Mouse (Mus musculus) mouse embryonic stem cell (cell line): Measurements from ENCODE around the gene Samhd1.
"Not testable (repeated sequence)": the region's sequence is repeated elsewhere in the genome, so short reads cannot be mapped to it uniquely, and the experiment has no call there.

Experiments used
- in situ Hi-C, 2 experiments: fragments of 300-500 bp; cut with MboI; formaldehyde crosslinking; loops; 1 replicate in 1 of 2; 3 replicates in 1 of 2; pipeline ENCODE4 v1.14.3; 2019 to 2020; ENCODE audit warnings: low sequenced_read_pairs in 2 of 2, low pct_unique_long_range_greater_than_20kb in 1 of 2, mixed read lengths in 1 of 2; ENCODE audit not compliant: unreplicated experiment in 1 of 2

The Samhd1 gene

DNA sequence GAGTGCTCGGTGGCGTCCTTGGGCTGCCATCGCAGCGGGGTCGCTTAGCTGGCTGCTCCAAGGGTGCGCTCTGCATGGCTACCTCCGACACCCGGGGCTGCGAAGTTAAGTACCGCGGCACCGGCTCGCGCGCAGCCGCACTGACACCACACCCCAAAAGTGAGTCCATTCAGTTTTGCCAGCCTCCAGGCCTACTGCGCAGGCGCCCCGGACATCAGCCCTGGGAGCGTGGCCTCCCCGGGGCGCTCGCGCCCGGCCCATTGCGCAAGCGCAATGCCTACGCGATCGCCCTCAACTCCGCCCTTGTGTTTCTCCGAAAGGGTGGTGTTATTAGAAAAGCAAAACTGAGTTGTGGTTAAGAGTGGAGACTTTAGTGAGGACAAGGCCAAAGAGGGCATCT is at the start of gene Samhd1:
Gene Samhd1 (minus strand): TSS at position 252 of the 400 bp plus-strand sequence.
- in situ Hi-C loops = no loop called here

DNA sequence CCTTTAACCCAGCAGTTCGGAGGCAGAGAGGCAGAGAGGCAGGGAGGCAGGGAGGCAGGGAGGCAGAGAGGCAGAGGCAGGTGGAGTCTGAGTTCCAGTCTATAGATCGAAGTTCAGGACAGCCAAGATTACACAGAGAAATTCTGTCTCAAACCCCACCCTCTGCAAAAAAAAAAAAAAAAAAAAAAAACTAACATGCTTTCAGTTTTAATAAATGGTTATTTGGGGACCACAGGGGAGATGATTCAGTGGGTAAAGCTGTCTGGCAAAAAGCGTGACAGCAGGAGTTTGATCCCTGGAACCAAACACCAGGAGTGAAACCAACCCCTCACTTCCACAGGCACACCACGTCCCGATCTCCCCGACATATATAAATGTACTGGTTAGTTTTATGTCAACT is 43.1 kb upstream of the Samhd1 start:
- in situ Hi-C loops = no loop called here

DNA sequence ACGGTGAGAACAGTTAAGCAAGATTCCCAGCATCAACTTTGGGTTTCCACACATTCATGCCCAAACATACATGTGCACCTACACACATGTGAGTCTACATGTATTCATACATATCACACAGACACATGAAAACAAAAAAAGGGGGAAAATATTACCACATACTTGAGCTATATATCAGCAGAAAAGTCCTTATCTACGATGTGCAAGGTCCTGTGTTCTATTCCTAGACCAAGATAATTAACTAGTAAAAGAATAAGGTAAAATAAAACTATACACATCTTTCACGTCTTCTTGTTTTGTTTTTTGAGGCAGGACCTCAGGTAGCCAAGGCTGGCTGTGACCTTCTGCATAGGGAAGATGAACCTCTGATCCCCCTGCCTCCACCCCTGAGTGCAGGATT is 41.2 kb upstream of the Samhd1 start:
- in situ Hi-C loops = no loop called here

DNA sequence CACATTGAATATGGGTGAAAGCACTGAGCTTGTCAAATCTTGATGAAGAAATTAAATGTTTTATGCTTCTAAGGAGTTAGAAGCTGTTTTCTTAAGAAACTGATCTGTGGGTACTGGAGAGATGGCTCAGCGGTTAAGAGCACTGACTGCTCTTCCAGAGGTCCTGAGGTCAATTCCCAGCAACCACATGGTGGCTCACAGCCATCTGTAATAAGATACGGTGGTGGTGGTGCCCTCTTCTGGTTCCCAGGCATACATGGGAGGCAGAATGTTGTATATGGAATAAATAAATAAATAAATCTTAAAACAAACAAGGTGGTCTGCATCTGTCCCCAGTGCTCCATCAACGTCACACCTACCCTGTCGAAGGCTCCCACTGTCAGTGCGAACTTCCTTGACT is 39.4 kb upstream of the Samhd1 start:
- in situ Hi-C loops = no loop called here

DNA sequence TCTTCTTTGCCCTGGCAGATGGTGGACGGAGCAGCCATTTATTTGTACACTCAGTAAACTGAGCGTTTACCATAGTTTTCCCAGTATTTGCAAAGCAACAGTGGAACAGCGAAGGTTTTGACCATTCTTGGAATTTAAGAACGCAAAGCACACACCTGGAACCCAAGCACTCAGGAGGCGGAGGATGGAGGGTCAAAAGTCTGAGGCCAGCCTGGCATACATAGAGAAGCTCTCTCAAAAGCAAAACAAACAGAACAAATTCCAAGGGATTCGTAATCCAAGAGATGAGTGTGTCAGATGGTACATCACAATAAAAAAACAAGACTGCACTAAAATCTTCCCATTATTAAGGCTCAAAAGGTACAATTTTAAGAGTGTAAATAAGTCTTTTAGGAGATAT is 38.5 kb upstream of the Samhd1 start:
- in situ Hi-C loops = no loop called here

DNA sequence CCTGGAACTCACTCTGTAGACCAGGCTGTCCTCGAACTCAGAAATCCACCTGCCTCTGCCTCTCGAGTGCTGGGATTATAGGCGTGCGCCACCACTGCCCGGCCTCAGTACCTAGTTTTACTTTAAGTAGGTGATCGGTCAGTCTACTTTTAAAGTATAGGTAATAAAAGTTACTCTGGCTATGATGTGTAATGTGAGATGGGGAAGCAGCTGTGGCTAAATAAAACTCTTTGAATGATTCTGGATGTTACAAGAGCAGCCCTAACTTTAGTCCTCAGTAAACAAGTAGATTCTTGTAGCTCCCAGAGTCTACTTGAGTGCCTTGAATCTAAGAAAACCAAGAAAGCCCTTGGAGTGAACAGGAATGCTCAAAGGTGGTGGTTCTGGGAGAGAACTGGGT is 37.9 kb upstream of the Samhd1 start:
- in situ Hi-C loops = no loop called here

DNA sequence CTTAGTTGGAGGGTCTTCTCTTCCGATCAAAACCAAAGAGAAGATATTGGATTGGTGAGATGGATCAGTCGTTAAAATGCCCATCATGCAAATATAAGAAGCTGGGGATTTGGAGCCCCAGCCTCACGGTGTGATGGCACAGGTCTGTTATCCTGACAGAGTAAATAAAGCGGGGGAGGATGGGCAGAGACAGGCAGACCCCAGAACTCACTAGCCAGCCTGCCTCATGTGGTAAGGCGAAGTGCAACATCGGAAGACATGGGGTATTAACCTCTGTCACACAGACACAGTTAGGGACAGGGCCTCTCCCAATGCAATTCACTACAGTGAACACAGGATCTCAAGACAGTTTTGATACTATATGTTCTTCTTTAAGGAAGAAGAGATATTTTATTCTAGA is 35.6 kb upstream of the Samhd1 start:
- in situ Hi-C loops = no loop called here

DNA sequence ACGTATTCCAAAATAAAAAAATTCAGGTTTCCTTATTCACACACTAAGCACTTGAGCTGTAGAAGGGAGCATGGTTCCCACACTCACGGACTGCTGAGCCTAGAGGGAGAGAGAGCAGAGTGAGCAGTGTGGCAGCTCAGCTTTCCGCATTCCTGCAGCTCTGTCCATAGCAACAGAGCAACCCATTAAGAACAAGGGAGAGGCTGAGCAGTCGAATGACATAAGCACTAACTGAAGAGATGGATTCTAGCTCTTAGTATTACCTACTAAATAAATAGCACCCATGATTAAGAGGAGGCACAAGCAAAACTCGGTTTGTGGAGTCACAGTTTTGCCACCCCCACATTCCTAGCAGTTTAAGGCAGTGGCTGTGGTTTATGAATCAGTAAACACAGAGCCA is 35.1 kb upstream of the Samhd1 start:
- in situ Hi-C loops = no loop called here

DNA sequence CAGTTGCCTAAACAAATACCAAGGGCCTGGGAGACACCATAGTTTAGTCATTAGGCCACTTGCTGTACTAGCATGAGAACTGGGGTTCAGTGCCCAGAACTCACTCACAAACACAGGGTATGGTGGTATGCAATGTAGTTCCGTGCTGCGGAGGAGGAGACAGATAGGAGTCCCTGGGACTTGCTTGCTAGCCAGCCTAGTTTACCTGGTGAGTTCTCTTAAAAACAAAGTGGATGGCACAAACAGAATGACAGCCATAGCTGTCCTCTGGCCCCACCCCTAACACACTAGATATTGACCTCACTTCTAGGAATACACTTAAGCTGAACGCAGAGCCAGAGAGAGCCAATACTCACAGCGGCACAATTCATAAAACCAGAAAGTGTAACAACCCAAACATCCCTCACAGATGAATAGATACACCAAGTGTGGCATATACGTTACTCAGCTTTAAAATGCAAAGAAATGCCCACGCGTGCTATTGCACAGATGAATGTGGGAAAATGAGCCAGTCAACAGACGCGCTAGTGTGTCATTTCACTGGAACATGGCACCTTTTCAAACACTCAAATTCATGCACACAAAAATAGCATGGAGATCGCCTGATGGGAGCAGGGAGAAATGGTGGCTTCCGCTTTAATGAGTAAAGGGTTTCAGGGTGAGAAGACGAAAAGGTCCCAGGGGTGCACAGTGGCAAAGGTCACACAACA is 31.5 kb upstream of the Samhd1 start:
- in situ Hi-C loops = no loop called here

DNA sequence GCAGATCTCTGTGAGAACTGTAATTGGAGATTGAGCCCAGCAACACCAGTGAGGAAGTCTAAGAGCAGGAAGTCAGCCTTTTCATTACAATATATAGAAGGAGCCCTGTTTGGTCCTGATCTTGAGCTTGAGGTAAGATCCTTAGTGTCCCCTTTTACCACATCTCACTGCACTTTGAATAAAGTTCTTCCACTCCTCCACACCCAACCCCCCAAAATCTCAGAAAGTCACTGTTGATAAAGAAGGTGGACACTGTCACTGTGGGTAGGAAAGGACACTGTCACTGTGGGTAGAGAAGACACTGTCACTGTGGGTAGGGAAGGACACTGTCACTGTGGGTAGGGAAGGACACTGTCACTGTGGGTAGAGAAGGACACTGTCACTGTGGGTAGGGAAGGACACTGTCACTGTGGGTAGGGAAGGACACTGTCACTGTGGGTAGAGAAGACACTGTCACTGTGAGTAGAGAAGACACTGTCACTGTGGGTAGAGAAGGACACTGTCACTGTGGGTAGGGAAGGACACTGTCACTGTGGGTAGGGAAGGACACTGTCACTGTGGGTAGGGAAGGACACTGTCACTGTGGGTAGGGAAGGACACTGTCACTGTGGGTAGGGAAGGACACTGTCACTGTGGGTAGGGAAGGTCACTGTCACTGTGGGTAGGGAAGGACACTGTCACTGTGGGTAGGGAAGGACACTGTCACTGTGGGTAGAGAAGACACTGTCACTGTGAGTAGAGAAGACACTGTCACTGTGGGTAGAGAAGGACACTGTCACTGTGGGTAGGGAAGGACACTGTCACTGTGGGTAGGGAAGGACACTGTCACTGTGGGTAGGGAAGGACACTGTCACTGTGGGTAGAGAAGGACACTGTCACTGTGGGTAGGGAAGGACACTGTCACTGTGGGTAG is 30.5 kb upstream of the Samhd1 start:
- in situ Hi-C loops = not testable (repeated sequence)

DNA sequence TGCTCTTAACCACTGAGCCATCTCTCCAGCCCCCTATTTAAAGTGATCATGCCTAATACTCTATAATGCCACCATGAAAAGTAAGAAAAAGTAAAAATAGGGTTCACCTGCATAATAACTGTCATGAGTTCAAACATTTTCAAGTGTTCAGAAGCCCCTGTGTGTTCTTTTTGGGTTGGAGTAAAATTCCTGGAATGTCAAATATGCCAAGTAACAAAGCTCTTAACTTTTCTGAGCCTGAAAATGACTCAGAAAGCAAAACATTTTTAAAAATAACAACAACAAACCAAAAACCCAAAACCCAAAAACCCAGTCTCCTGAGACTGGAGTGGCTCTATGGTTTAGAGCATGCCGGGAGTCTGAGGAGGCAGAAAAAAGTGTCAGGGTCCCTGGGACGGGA is 29.0 kb upstream of the Samhd1 start:
- in situ Hi-C loops = no loop called here

DNA sequence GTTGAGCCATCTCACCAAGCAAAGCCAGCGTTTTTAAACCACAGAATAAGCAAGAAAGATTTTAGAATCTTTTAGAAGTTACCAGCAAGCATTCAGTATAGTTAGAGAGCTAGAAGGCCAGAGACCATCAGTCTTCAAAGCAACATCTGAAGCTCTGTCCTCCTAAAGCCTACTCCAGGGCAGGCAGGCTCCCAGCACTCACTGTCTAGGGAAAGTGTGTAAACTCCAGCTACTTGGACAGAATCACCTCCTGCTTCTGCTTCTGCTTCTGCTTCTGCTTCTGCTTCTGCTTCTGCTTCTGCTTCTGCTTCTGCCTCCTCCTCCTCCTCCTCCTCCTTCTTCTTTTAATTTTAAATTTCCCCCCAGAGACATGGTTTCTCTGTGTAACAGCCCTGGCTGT is 21.0 kb upstream of the Samhd1 start:
- in situ Hi-C loops = no loop called here

DNA sequence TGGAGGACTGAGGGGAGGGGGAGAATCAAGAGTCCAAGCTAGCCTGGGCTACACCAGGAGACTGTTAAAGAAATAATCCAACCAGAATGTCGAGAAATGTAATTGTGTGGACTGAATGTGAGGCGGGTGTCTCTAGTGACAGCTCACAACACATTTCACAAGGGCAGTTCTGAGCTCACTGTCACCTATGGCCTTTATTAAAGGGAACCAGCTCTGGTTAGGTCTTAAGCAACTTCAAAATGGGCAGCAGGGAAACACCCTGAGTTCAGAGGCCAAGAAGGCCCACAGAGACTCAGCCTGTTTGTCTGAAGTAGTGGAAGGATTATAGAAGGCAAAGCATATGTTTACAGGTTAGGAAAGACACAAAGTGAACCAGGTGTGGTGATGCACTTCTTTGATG is 18.2 kb upstream of the Samhd1 start:
- in situ Hi-C loops = no loop called here

DNA sequence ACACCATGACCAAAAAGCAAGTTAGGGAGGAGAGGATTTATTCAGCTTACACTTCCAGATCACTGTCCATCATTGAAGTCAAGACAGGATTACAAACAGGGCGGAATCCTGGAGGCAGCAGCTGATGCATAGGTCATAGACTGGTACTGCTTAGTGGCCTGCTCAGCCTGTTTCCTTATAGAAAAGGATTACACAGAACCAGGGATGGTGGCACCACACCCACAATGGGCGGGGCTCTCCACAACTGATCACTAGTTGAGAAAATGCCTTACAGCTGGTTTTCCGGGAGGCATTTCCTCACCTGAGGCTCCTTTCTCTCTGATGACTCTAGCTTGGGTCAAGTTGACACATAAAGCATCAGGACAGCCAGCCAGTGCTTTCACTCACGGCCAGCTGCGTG is 13.4 kb upstream of the Samhd1 start:
- in situ Hi-C loops = no loop called here

DNA sequence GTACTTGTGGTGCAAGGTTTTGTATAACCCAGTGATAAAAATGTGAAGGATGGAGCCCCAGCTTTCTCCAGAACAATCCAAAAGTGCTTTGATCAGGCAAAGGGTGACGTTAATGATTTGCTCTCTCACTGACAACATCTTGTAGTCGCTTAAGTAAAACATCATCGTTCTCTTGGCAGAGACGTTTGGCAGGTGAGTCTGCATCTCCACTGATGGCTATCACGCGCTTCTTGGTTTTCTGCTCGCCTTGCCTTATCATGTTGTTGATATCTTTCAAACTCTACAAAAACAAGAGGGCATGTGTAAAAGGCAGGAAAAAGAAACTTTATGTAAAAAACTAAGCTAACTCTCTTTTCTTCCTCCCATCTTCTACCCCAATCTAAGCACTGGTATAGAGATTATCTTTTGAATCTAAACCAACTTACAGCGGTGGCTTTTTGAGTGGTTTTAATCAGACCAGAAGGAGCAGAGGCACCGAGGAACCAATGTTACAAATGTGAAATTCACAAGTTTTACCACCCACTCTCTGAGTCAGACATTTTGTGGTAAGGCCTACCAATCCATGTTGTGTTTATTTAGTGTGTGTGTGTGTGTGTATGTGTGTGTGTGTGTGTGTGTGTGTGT is 12.4 kb upstream of the Samhd1 start:
- in situ Hi-C loops = no loop called here

DNA sequence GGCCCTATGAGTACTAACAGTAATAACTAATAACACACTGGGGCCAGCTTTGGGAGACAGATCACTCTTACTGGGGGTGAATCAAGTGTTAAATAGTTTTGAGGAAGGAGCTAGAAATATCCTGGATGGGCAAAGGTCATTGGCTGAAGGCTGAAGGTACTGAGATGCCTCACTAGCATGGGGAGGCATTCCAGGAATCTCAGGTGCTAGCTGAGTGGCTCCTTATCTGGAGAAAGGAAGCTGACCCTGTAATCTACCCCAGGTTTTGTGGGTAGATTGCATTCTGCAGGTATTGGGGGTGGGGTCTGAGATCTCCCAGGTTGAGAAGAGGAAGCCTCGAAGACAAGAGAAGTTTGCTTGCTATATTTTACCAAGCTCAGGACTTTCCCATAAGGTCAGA is 10.1 kb upstream of the Samhd1 start:
- in situ Hi-C loops = no loop called here

DNA sequence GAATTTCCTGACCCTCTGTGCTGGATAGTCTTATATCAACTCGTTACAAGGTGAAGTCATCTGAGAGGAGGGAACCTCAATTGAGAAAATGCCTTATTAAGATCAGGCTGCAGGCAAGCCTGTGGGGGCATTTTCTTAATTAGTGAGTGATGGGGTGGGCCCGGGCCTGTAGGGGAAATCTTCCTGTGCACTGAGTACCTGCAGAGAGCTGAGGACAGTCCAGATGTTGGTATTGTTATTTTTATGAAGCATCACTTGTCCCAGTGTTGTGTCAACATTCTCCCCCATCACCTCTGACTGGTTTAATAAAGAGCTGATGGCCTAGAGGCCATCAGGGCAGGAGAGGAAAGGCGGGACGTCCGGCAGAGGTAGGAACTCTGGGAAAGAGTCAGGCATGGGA is 9.1 kb upstream of the Samhd1 start:
- in situ Hi-C loops = no loop called here

DNA sequence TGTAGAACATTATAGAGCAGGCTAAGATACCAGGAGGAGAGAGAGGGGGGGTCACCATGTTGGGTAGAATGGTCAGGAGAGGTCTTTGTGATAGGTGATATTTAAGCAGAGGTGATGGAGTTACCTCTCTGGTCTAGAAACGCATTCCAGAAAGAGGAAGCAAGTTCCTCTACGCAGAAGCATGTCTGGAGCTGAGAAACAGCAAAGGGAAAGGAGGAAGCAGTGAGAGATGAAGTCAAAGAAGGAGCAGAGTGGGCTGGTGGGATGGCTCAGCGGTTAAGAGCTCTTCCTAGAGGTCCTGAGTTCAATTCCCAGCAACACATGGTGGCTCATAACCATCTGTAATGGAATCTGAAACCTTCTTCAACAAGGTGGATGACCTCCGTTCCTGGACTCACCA is 6.9 kb upstream of the Samhd1 start:
- in situ Hi-C loops = no loop called here

DNA sequence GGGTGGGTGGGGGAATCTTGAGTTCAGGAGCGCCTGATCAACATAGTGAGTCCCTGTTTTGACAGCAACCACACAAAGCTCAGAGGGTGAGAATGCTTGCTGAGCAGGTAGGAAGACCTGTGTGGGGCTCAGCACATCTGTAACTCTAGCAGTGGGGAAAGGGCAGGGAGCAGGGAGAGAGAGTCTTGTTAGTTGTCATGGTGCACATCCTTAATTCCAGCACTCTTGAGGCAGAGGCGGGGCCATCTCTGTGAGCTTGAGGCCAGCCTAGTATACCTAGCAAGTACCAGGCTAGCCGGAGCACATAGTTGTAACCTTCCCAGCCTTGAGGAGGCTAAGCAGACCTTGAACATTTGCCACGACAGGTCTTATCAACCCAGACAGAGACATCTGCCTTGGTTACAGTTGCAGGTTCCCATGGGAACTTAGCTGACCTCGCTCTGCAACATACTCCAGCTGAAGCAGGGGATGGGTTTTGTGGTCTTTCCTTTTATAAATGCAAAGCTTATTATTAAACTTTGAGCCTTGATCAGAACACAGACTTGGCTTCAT is 4.3 kb upstream of the Samhd1 start:
- in situ Hi-C loops = no loop called here
